Mouse (Mus musculus) limb, embryonic 14.5 days (tissue): ENCODE results near the gene Rnf187. TPM values are rescaled to one million over a fixed set of nuclear protein-coding genes. Genes with fewer than 3 reads are reported as not detected.

Source experiments
- ATAC-seq: fragments of 200-750 bp; cut with Nextera tagmentation; 2 replicates; pipeline ENCODE4 v1.8.0; 2017; ENCODE audit warnings: low read depth, moderate number of reproducible peaks, moderate TSS enrichment; ENCODE audit not compliant: low FRiP score
- DNase-seq: peaks from one replicate; pipeline ENCODE4 v3.0.0-alpha.2; 2015; ENCODE audit warnings: low spot score
- H3K27ac ChIP-seq: fragments of 300-500 bp; sonication (generic); replicated peaks from 2 replicates; pipeline ENCODE4 v1.5.1; 2014; ENCODE audit warnings: low read depth, mild to moderate bottlenecking, low read length, moderate library complexity, mixed read lengths
- H3K27me3 ChIP-seq: fragments of 300-500 bp; sonication (generic); 2 replicates; pipeline ENCODE4 v1.6.1; 2014; ENCODE audit warnings: low read length, mixed read lengths; ENCODE audit not compliant: control insufficient read depth, insufficient read depth
- H3K36me3 ChIP-seq: fragments of 300-500 bp; sonication (generic); 2 replicates; pipeline ENCODE4 v1.6.1; 2014; ENCODE audit warnings: mild to moderate bottlenecking, low read length, moderate library complexity, mixed read lengths; ENCODE audit not compliant: control insufficient read depth, insufficient read depth
- H3K4me1 ChIP-seq: fragments of 300-500 bp; sonication (generic); 2 replicates; pipeline ENCODE4 v1.6.1; 2014; ENCODE audit warnings: antibody characterized with exemption, low read length, mixed read lengths; ENCODE audit not compliant: control insufficient read depth, insufficient read depth
- H3K4me2 ChIP-seq: fragments of 300-500 bp; sonication (generic); replicated peaks from 2 replicates; pipeline ENCODE4 v1.6.1; 2014; ENCODE audit warnings: low read depth, mild to moderate bottlenecking, low read length, moderate library complexity; ENCODE audit not compliant: severe bottlenecking
- H3K4me3 ChIP-seq: fragments of 300-500 bp; sonication (generic); replicated peaks from 2 replicates; pipeline ENCODE4 v1.5.1; 2014; ENCODE audit warnings: low read length
- H3K9ac ChIP-seq: fragments of 300-500 bp; sonication (generic); 2 replicates; pipeline ENCODE4 v1.6.1; 2014; ENCODE audit warnings: mild to moderate bottlenecking, low read depth, low read length, moderate library complexity; ENCODE audit not compliant: severe bottlenecking
- H3K9me3 ChIP-seq: fragments of 300-500 bp; sonication (generic); 2 replicates; pipeline ENCODE4 v1.6.1; 2016; ENCODE audit warnings: low read length; ENCODE audit not compliant: control insufficient read depth
- POLR2A ChIP-seq: fragments of 200-500 bp; IDR thresholded peaks from 2 replicates; pipeline ENCODE4 v1.8.0; 2012; ENCODE audit warnings: inconsistent platforms, mild to moderate bottlenecking, moderate library complexity, borderline replicate concordance; ENCODE audit not compliant: insufficient read depth, insufficient read length; ENCODE audit errors: extremely low read depth
- whole genome bisulfite sequencing: fragments of 180-500 bp; shearing (Covaris S2); extraction: QIAGEN DNeasy Blood & Tissue Kit; methylation state at CpG from one replicate; pipeline ENCODE4 v1.1.7; 2014; 5-methylcytosine and 5-hydroxymethylcytosine counted together
- microRNA-seq: library from miRNA; unstranded; fragments of <30 nt; microRNA quantifications from one replicate; pipeline ENCODE4, GENCODE M21; 2016
- polyA plus RNA-seq, 2 experiments: library from polyadenylated mRNA; depleted of rRNA in 1 of 2; stranded (reverse) in 1 of 2; unstranded in 1 of 2; fragments of >200 nt; fragmentation: Nextera tagmentation in 1 of 2; extraction: Ambion mirVana in 1 of 2; gene quantifications; 2 replicates each; pipeline versions ENCODE4 v1.2.1 to v1.2.3; 2012 to 2014

The Rnf187 gene
- polyA plus RNA-seq, 2 experiments, result 248 to 284 TPM

DNA sequence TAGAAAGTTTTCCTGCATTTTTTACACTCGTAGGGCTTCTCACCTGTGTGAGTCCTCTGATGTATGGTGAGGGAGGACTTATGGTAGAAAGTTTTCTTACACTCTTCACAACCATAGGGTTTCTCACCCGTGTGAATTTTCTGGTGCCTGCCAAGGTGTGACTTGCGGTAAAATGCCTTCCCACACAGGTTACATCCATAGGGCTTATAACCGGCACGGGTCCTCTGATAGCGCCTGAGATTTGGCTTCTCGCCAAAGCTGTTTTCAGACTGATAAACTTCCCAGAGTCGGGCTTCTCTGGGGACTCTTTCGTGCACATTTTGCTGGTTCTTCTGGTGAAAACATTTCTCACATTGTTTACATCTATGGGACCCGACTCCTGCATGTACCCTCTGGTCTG is 48.2 kb downstream of the Rnf187 start:
- H3K36me3 ChIP-seq, result peaks cover 46% of the 10 kb centered on the region
- H3K27ac ChIP-seq, result no peak overlapping the region
- no peak for TF ChIP-seq POLR2A
- no peaks in the 10 kb centered on the region for H3K27me3 ChIP-seq
- DNase-seq (no peak), ATAC-seq (no peak)
- no peak overlapping the region for H3K4me2 ChIP-seq
- no peaks in the 10 kb centered on the region for H3K4me1 ChIP-seq
- WGBS, result 93% methylated on average over 10 of the region's 10 CpGs
- no peak overlapping the region for H3K9ac ChIP-seq
- no peaks in the 10 kb centered on the region for H3K9me3 ChIP-seq
- no peak overlapping the region for H3K4me3 ChIP-seq

DNA sequence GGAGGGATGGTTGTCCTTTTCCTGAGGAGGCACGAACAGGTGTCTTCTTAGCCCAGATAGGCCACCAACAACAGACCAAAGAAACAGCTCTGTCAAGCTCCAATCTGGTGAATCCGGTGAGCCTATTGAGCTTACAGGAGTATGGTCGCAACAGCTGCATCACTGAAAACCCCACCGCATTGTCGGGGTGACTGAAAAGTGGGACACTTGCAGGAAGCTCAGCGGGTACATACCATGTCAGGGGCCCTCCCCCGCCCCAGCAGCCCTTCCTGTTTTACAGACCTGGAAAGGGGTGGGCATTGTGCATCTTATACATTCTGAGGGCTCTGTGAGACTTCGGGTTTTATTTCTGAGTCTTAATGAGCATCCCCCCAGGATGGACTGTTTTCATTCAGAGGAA is 55.0 kb downstream of the Rnf187 start:
- Histone ChIP-seq H3K4me3 (no peak overlapping the region), H3K9ac (no peak overlapping the region), H3K9me3 (no peaks in the 10 kb centered on the region), H3K27ac (no peak overlapping the region), H3K4me2 (no peak overlapping the region), H3K36me3 (peaks cover 32% of the 10 kb centered on the region), H3K27me3 (no peaks in the 10 kb centered on the region), H3K4me1 (no peaks in the 10 kb centered on the region)
- whole genome bisulfite sequencing, result 78% methylated on average over 8 of the region's 8 CpGs
- TF ChIP-seq POLR2A, result no peak
- ATAC-seq (no peak), DNase-seq (no peak)

Small RNAs within 50 kb of the gene (microRNA-seq; reads per million reads assigned to microRNA genes)
- gene Gm44313, result not detected

Other genes with a start within 250 kb of the Rnf187 start
- not detected in 2 replicates for gene Olfr319, start 239.8 kb downstream of the Rnf187 start, polyA plus RNA-seq (2012; rRNA removed)
- gene Olfr319, start 239.8 kb downstream of the Rnf187 start, polyA plus RNA-seq (2014; fragmentation: Nextera tagmentation; extraction: Ambion mirVana), result not detected in 2 replicates
- gene Olfr318, start 214.9 kb downstream of the Rnf187 start, polyA plus RNA-seq (2012; rRNA removed), result not detected in 2 replicates
- gene Olfr318, start 214.9 kb downstream of the Rnf187 start, polyA plus RNA-seq (2014; fragmentation: Nextera tagmentation; extraction: Ambion mirVana), result not detected in 2 replicates
- not detected in 2 replicates for gene Olfr317, start 199.7 kb downstream of the Rnf187 start, polyA plus RNA-seq (2012; rRNA removed)
- not detected in 2 replicates for gene Olfr317, start 199.7 kb downstream of the Rnf187 start, polyA plus RNA-seq (2014; fragmentation: Nextera tagmentation; extraction: Ambion mirVana)
- gene Olfr316, start 186.2 kb downstream of the Rnf187 start, polyA plus RNA-seq (2012; rRNA removed), result not detected in 2 replicates
- gene Olfr316, start 186.2 kb downstream of the Rnf187 start, polyA plus RNA-seq (2014; fragmentation: Nextera tagmentation; extraction: Ambion mirVana), result not detected in 2 replicates
- not detected in 2 replicates for gene Olfr315, start 165.7 kb downstream of the Rnf187 start, polyA plus RNA-seq (2012; rRNA removed)
- not detected in 2 replicates for gene Olfr315, start 165.7 kb downstream of the Rnf187 start, polyA plus RNA-seq (2014; fragmentation: Nextera tagmentation; extraction: Ambion mirVana)
- gene Olfr314, start 156.0 kb downstream of the Rnf187 start, polyA plus RNA-seq (2012; rRNA removed), result not detected in 2 replicates
- gene Olfr314, start 156.0 kb downstream of the Rnf187 start, polyA plus RNA-seq (2014; fragmentation: Nextera tagmentation; extraction: Ambion mirVana), result not detected in 2 replicates
- gene Fam183b, start 137.0 kb downstream of the Rnf187 start, polyA plus RNA-seq (2012; rRNA removed), result not detected in 2 replicates
- gene Fam183b, start 137.0 kb downstream of the Rnf187 start, polyA plus RNA-seq (2014; fragmentation: Nextera tagmentation; extraction: Ambion mirVana), result not detected in 2 replicates
- not detected in 2 replicates for gene Olfr313, start 123.9 kb downstream of the Rnf187 start, polyA plus RNA-seq (2012; rRNA removed)
- not detected in 2 replicates for gene Olfr313, start 123.9 kb downstream of the Rnf187 start, polyA plus RNA-seq (2014; fragmentation: Nextera tagmentation; extraction: Ambion mirVana)
- gene Olfr312, start 109.7 kb downstream of the Rnf187 start, polyA plus RNA-seq (2012; rRNA removed), result not detected in 2 replicates
- gene Olfr312, start 109.7 kb downstream of the Rnf187 start, polyA plus RNA-seq (2014; fragmentation: Nextera tagmentation; extraction: Ambion mirVana), result not detected in 2 replicates
- not detected in 2 replicates for gene Olfr311, start 99.7 kb downstream of the Rnf187 start, polyA plus RNA-seq (2012; rRNA removed)
- gene Olfr311, start 99.7 kb downstream of the Rnf187 start, polyA plus RNA-seq (2014; fragmentation: Nextera tagmentation; extraction: Ambion mirVana), result not detected in 2 replicates
- 12.5 and 16.2 TPM in 2 replicates for gene Gm12258, start 91.8 kb downstream of the Rnf187 start, polyA plus RNA-seq (2012; rRNA removed)
- gene Gm12258, start 91.8 kb downstream of the Rnf187 start, polyA plus RNA-seq (2014; fragmentation: Nextera tagmentation; extraction: Ambion mirVana), result 10.7 and 10.9 TPM in 2 replicates
- 5.5 and 5.7 TPM in 2 replicates for gene 2810021J22Rik, start 71.7 kb downstream of the Rnf187 start, polyA plus RNA-seq (2012; rRNA removed)
- 7.8 and 9.2 TPM in 2 replicates for gene 2810021J22Rik, start 71.7 kb downstream of the Rnf187 start, polyA plus RNA-seq (2014; fragmentation: Nextera tagmentation; extraction: Ambion mirVana)
- 5.0 and 6.4 TPM in 2 replicates for gene Zfp39, start 34.7 kb downstream of the Rnf187 start, polyA plus RNA-seq (2012; rRNA removed)
- gene Zfp39, start 34.7 kb downstream of the Rnf187 start, polyA plus RNA-seq (2014; fragmentation: Nextera tagmentation; extraction: Ambion mirVana), result 7.4 and 7.7 TPM in 2 replicates
- gene Btnl10, start 21.0 kb downstream of the Rnf187 start, polyA plus RNA-seq (2012; rRNA removed), result 0.04 and 0.05 TPM in 2 replicates
- gene Btnl10, start 21.0 kb downstream of the Rnf187 start, polyA plus RNA-seq (2014; fragmentation: Nextera tagmentation; extraction: Ambion mirVana), result not detected in 2 replicates
- 81.5 and 90.3 TPM in 2 replicates for gene Hist3h2ba, start 10.0 kb upstream of the Rnf187 start, polyA plus RNA-seq (2012; rRNA removed)
- 14.6 and 19.3 TPM in 2 replicates for gene Hist3h2ba, start 10.0 kb upstream of the Rnf187 start, polyA plus RNA-seq (2014; fragmentation: Nextera tagmentation; extraction: Ambion mirVana)
- gene Hist3h2a, start 15.8 kb upstream of the Rnf187 start, polyA plus RNA-seq (2012; rRNA removed), result 28.2 and 33.2 TPM in 2 replicates
- 25.4 and 26.0 TPM in 2 replicates for gene Hist3h2a, start 15.8 kb upstream of the Rnf187 start, polyA plus RNA-seq (2014; fragmentation: Nextera tagmentation; extraction: Ambion mirVana)
- 0.87 and 1.3 TPM in 2 replicates for gene Trim17, start 15.8 kb upstream of the Rnf187 start, polyA plus RNA-seq (2012; rRNA removed)
- gene Trim17, start 15.8 kb upstream of the Rnf187 start, polyA plus RNA-seq (2014; fragmentation: Nextera tagmentation; extraction: Ambion mirVana), result 1.2 and 1.3 TPM in 2 replicates
- 29.7 and 34.2 TPM in 2 replicates for gene Trim11, start 39.2 kb upstream of the Rnf187 start, polyA plus RNA-seq (2012; rRNA removed)
- 21.4 and 21.5 TPM in 2 replicates for gene Trim11, start 39.2 kb upstream of the Rnf187 start, polyA plus RNA-seq (2014; fragmentation: Nextera tagmentation; extraction: Ambion mirVana)
- gene Obscn, start 197.5 kb upstream of the Rnf187 start, polyA plus RNA-seq (2012; rRNA removed), result 11.0 and 11.5 TPM in 2 replicates
- 3.2 and 5.4 TPM in 2 replicates for gene Obscn, start 197.5 kb upstream of the Rnf187 start, polyA plus RNA-seq (2014; fragmentation: Nextera tagmentation; extraction: Ambion mirVana)
- 4.0 TPM in 2 replicates for gene Iba57, start 224.8 kb upstream of the Rnf187 start, polyA plus RNA-seq (2012; rRNA removed)
- gene Iba57, start 224.8 kb upstream of the Rnf187 start, polyA plus RNA-seq (2014; fragmentation: Nextera tagmentation; extraction: Ambion mirVana), result 1.8 and 2.4 TPM in 2 replicates
- 0.78 and 1.2 TPM in 2 replicates for gene Gjc2, start 244.3 kb upstream of the Rnf187 start, polyA plus RNA-seq (2012; rRNA removed)
- 0.36 and 0.70 TPM in 2 replicates for gene Gjc2, start 244.3 kb upstream of the Rnf187 start, polyA plus RNA-seq (2014; fragmentation: Nextera tagmentation; extraction: Ambion mirVana)